Mouse (Mus musculus) embryonic fibroblast, embryonic 13.5 days (primary cell): Measurements from ENCODE around the gene Igf1r.

ENCODE experiments used
- CTCF ChIP-seq: IDR thresholded peaks from 2 replicates; pipeline ENCODE4 v1.5.1; 2011; ENCODE audit warnings: mild to moderate bottlenecking, control low read depth, low read length, moderate library complexity, borderline replicate concordance; ENCODE audit not compliant: insufficient read depth
- POLR2A ChIP-seq: IDR thresholded peaks from 2 replicates; pipeline ENCODE4 v1.6.1; 2011; ENCODE audit warnings: low read depth, mild to moderate bottlenecking, control low read depth, low read length, moderate library complexity

GRCm38 (mm10) chr7:68140041-68140807, 187.6 kb downstream of the Igf1r start:
- no peak for TF ChIP-seq CTCF
- no peak for TF ChIP-seq POLR2A
